Mouse (Mus musculus): ENCODE measurements around the gene Tomm40l.

DNA sequence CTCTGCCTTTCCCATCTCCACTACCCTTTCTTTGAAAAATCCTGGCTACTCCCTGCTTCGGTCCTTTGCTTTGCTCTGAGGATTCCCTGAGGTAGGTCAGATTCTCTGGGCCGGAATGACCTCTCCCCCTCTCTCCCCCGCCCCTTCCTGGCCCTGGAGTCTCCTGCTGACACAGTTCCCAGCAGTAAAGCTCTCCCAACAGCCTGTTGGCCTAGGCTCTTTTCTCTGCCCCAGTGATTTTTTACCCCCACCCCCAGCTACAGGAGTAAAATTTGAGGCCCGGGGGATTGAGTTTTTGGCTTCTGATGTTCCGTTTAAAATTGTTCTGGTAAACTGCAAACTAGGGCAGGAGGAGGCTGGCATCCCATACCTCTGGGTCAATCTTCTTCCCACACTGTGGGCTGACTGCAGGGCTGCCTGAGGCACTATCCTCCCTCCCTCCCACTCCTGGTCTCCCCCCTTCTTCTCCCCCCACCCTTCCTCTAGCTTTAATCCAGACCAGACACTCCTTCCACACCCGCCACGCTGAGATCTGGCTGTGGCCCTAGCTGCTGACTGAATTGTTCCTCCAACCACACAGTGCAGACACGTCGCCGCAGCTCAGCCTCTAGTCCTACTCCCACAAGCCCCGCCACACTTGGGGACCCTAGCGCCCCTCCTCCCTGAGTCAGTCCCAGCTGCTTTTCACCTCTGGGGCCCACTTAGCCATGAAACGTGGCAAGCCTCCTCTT, 29.4 kb upstream of the Tomm40l start:
- TF ChIP-seq CTCF (IDR thresholded peaks at IDR 0.05; ENCODE audit: low read depth, low read length), result no peak
- TF ChIP-seq GATA1 (IDR thresholded peaks at IDR 0.05; ENCODE audit: borderline replicate concordance, low read length), result no peak
- no peak for TF ChIP-seq TAL1 (conservative IDR thresholded peaks at IDR 0.05; ENCODE audit: low read depth, low read length)
- TF ChIP-seq POLR2AphosphoS5 (IDR thresholded peaks at IDR 0.05; ENCODE audit: insufficient replicate concordance, low read depth, low read length), result no peak
